Mouse (Mus musculus) small intestine, adult 2 months (tissue): ENCODE measurements around the gene 2310039H08Rik.
"Not testable (repeated sequence)": the region's sequence is repeated elsewhere in the genome, so short reads cannot be mapped to it uniquely, and the experiment has no call there.

Experiments
- CTCF ChIP-seq: fragments of 200-500 bp; IDR thresholded peaks from 2 replicates; pipeline ENCODE4 v1.5.1; 2012; ENCODE audit warnings: low read depth, mild to moderate bottlenecking, control low read depth, inconsistent platforms, low read length, moderate library complexity, mixed read lengths; ENCODE audit not compliant: insufficient replicate concordance, insufficient read length; ENCODE audit errors: extremely low read depth
- POLR2A ChIP-seq: fragments of 200-500 bp; IDR thresholded peaks from 2 replicates; pipeline ENCODE4 v1.6.1; 2012; ENCODE audit warnings: low read depth, mild to moderate bottlenecking, control low read depth, inconsistent platforms, low read length, moderate library complexity

DNA sequence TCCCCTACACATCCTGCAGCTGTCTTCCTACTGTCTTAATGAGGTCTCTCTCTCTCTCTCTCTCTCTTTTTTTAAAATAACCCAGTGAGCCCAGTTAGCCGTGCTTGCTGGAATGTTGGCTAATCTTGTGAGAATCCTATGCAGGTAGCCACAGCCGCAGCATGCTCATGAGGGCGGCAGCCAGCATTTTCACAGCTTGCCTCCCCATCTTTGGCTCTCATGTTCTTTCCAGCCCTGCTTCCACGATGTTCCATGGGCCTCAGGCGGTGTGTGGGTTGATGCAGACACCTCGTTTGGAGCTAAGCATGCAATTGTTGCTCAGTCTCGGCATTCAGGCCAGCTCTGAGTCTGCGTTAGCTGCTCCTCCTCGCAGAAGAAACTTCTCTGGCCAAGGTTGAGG, 7.5 kb upstream of the 2310039H08Rik start:
- not testable (repeated sequence) for TF ChIP-seq POLR2A, CTCF
